Mouse (Mus musculus): ENCODE results near the gene Olfr1445. TPM values are rescaled to one million over a fixed set of nuclear protein-coding genes. Genes with fewer than 3 reads are reported as not detected.

Olfr1445 gene
- total RNA-seq (2021): not detected
- not detected in 2 replicates for polyA plus RNA-seq (2012; rRNA removed)
- long read RNA-seq: 0 reads

GRCm38 (mm10) chr19:12883555-12883954 is at the start of gene Olfr1445:
TSS of gene Olfr1445 (plus strand) at chr19:12883855.
- no peaks in the 10 kb centered on the region for H3K79me2 ChIP-seq (replicated peaks; ENCODE audit: control insufficient read depth, insufficient read depth, low read length)
- intact Hi-C loops (cut with DNase I): no loop called here
- H3K27me3 ChIP-seq (ENCODE audit: control insufficient read depth, insufficient read depth, low read length): no peaks in the 10 kb centered on the region
- 68% methylated on average over 2 of the region's 2 CpGs for WGBS
- no peak within 1 kb of the TSS for H3K9ac ChIP-seq (ENCODE audit: low read depth, low read length)
- no peaks in the 10 kb centered on the region for H3K4me1 ChIP-seq (ENCODE audit: control insufficient read depth, insufficient read depth, low read length)
- DNase-seq: no peak
- no peak within 1 kb of the TSS for H3K4me3 ChIP-seq
- TF ChIP-seq EP300 (IDR thresholded peaks at IDR 0.05; ENCODE audit: insufficient read depth, low read depth, low read length): no peak
- TF ChIP-seq POLR2A (IDR thresholded peaks at IDR 0.05; ENCODE audit: insufficient read depth, low read depth, low read length): no peak
- no peak for TF ChIP-seq CTCF (IDR thresholded peaks at IDR 0.05)
- no peaks in the 10 kb centered on the region for H3K36me3 ChIP-seq (ENCODE audit: control insufficient read depth, insufficient read depth, low read length)
- no peak within 1 kb of the TSS for H3K27ac ChIP-seq

- WGBS: 61% methylated on average over 1 of the region's 1 CpGs
Measured at GRCm38 (mm10) chr19:12838507-12838906, 45.1 kb upstream of the Olfr1445 start.

GRCm38 (mm10) chr19:12846382-12846781 is 37.3 kb upstream of the Olfr1445 start, which contains the start of gene Gm5244:
TSS of gene Gm5244 (plus strand) at chr19:12846682.
- no peaks in the 10 kb centered on the region for H3K36me3 ChIP-seq (ENCODE audit: control insufficient read depth, insufficient read depth, low read length)
- DNase-seq: no peak
- H3K4me3 ChIP-seq: no peak within 1 kb of the TSS
- H3K4me1 ChIP-seq (ENCODE audit: control insufficient read depth, insufficient read depth, low read length): no peaks in the 10 kb centered on the region
- TF ChIP-seq CTCF (IDR thresholded peaks at IDR 0.05) (no peak), POLR2A (IDR thresholded peaks at IDR 0.05; ENCODE audit: insufficient read depth, low read depth, low read length) (no peak), EP300 (IDR thresholded peaks at IDR 0.05; ENCODE audit: insufficient read depth, low read depth, low read length) (no peak)
- no peak within 1 kb of the TSS for H3K9ac ChIP-seq (ENCODE audit: low read depth, low read length)
- intact Hi-C loops (cut with DNase I): no loop called here
- no peaks in the 10 kb centered on the region for H3K27me3 ChIP-seq (ENCODE audit: control insufficient read depth, insufficient read depth, low read length)
- no peaks in the 10 kb centered on the region for H3K79me2 ChIP-seq (replicated peaks; ENCODE audit: control insufficient read depth, insufficient read depth, low read length)
- H3K27ac ChIP-seq: no peak within 1 kb of the TSS

More at GRCm38 (mm10) chr19:12838507-12838906, 45.1 kb upstream of the Olfr1445 start:
- H3K27ac ChIP-seq: no peak overlapping the region
- no peaks in the 10 kb centered on the region for H3K79me2 ChIP-seq (replicated peaks; ENCODE audit: control insufficient read depth, insufficient read depth, low read length)
- H3K9ac ChIP-seq (ENCODE audit: low read depth, low read length): no peak overlapping the region
- no peaks in the 10 kb centered on the region for H3K36me3 ChIP-seq (ENCODE audit: control insufficient read depth, insufficient read depth, low read length)
- intact Hi-C loops (cut with DNase I): no loop called here
- no peaks in the 10 kb centered on the region for H3K4me1 ChIP-seq (ENCODE audit: control insufficient read depth, insufficient read depth, low read length)
- no peak for DNase-seq
- H3K4me3 ChIP-seq: no peak overlapping the region
- no peaks in the 10 kb centered on the region for H3K27me3 ChIP-seq (ENCODE audit: control insufficient read depth, insufficient read depth, low read length)
- TF ChIP-seq CTCF (IDR thresholded peaks at IDR 0.05): no peak
- no peak for TF ChIP-seq POLR2A (IDR thresholded peaks at IDR 0.05; ENCODE audit: insufficient read depth, low read depth, low read length)
- TF ChIP-seq EP300 (IDR thresholded peaks at IDR 0.05; ENCODE audit: insufficient read depth, low read depth, low read length): no peak

GRCm38 (mm10) chr19:12856983-12857382 is 26.7 kb upstream of the Olfr1445 start, which contains the start of gene Olfr1444:
TSS of gene Olfr1444 (plus strand) at chr19:12857283.
- H3K36me3 ChIP-seq (ENCODE audit: control insufficient read depth, insufficient read depth, low read length): no peaks in the 10 kb centered on the region
- no peaks in the 10 kb centered on the region for H3K27me3 ChIP-seq (ENCODE audit: control insufficient read depth, insufficient read depth, low read length)
- 55% methylated on average over 1 of the region's 1 CpGs for WGBS
- H3K4me1 ChIP-seq (ENCODE audit: control insufficient read depth, insufficient read depth, low read length): no peaks in the 10 kb centered on the region
- intact Hi-C loops (cut with DNase I): no loop called here
- H3K9ac ChIP-seq (ENCODE audit: low read depth, low read length): no peak within 1 kb of the TSS
- DNase-seq: no peak
- TF ChIP-seq CTCF (IDR thresholded peaks at IDR 0.05): no peak
- no peak for TF ChIP-seq EP300 (IDR thresholded peaks at IDR 0.05; ENCODE audit: insufficient read depth, low read depth, low read length)
- no peak for TF ChIP-seq POLR2A (IDR thresholded peaks at IDR 0.05; ENCODE audit: insufficient read depth, low read depth, low read length)
- H3K79me2 ChIP-seq (replicated peaks; ENCODE audit: control insufficient read depth, insufficient read depth, low read length): no peaks in the 10 kb centered on the region
- no peak within 1 kb of the TSS for H3K27ac ChIP-seq
- H3K4me3 ChIP-seq: no peak within 1 kb of the TSS

- H3K9ac ChIP-seq (ENCODE audit: low read depth, low read length): no peak within 1 kb of the TSS
- intact Hi-C loops (cut with DNase I): no loop called here
- WGBS: 61% methylated on average over 1 of the region's 1 CpGs
- H3K27me3 ChIP-seq (ENCODE audit: control insufficient read depth, insufficient read depth, low read length): no peaks in the 10 kb centered on the region
- no peaks in the 10 kb centered on the region for H3K79me2 ChIP-seq (replicated peaks; ENCODE audit: control insufficient read depth, insufficient read depth, low read length)
- no peak within 1 kb of the TSS for H3K4me3 ChIP-seq
- H3K36me3 ChIP-seq (ENCODE audit: control insufficient read depth, insufficient read depth, low read length): no peaks in the 10 kb centered on the region
- TF ChIP-seq EP300 (IDR thresholded peaks at IDR 0.05; ENCODE audit: insufficient read depth, low read depth, low read length) (no peak), POLR2A (IDR thresholded peaks at IDR 0.05; ENCODE audit: insufficient read depth, low read depth, low read length) (no peak), CTCF (IDR thresholded peaks at IDR 0.05) (no peak)
- DNase-seq: no peak
- H3K27ac ChIP-seq: no peak within 1 kb of the TSS
- H3K4me1 ChIP-seq (ENCODE audit: control insufficient read depth, insufficient read depth, low read length): no peaks in the 10 kb centered on the region
Measured at GRCm38 (mm10) chr19:12893424-12893823, 9.8 kb downstream of the Olfr1445 start, which contains the start of gene Olfr1446. TSS of gene Olfr1446 (minus strand) at chr19:12893524.

- 87% methylated on average over 1 of the region's 1 CpGs for WGBS
Measured at GRCm38 (mm10) chr19:12903643-12904042, 20.0 kb downstream of the Olfr1445 start, which contains the start of gene Olfr1447. TSS of gene Olfr1447 (minus strand) at chr19:12903743.

More at GRCm38 (mm10) chr19:12903643-12904042, 20.0 kb downstream of the Olfr1445 start, which contains the start of gene Olfr1447:
- Histone ChIP-seq H3K79me2 (replicated peaks; ENCODE audit: control insufficient read depth, insufficient read depth, low read length) (no peaks in the 10 kb centered on the region), H3K27me3 (ENCODE audit: control insufficient read depth, insufficient read depth, low read length) (no peaks in the 10 kb centered on the region), H3K9ac (ENCODE audit: low read depth, low read length) (no peak within 1 kb of the TSS), H3K36me3 (ENCODE audit: control insufficient read depth, insufficient read depth, low read length) (no peaks in the 10 kb centered on the region), H3K4me1 (ENCODE audit: control insufficient read depth, insufficient read depth, low read length) (no peaks in the 10 kb centered on the region), H3K27ac (no peak within 1 kb of the TSS), H3K4me3 (no peak within 1 kb of the TSS)
- TF ChIP-seq POLR2A (IDR thresholded peaks at IDR 0.05; ENCODE audit: insufficient read depth, low read depth, low read length) (no peak), EP300 (IDR thresholded peaks at IDR 0.05; ENCODE audit: insufficient read depth, low read depth, low read length) (no peak), CTCF (IDR thresholded peaks at IDR 0.05) (no peak)
- no peak for DNase-seq
- intact Hi-C loops (cut with DNase I): no loop called here

Data from heart, adult 2 months (tissue).